Mouse (Mus musculus): ENCODE measurements at regions not wholly inside any gene's neighbourhood (a gene's known extent, or its start where the extent isn't known, plus 50 kb on each side); places are given as distances from the start of the nearest gene placed in this dataset.

DNA sequence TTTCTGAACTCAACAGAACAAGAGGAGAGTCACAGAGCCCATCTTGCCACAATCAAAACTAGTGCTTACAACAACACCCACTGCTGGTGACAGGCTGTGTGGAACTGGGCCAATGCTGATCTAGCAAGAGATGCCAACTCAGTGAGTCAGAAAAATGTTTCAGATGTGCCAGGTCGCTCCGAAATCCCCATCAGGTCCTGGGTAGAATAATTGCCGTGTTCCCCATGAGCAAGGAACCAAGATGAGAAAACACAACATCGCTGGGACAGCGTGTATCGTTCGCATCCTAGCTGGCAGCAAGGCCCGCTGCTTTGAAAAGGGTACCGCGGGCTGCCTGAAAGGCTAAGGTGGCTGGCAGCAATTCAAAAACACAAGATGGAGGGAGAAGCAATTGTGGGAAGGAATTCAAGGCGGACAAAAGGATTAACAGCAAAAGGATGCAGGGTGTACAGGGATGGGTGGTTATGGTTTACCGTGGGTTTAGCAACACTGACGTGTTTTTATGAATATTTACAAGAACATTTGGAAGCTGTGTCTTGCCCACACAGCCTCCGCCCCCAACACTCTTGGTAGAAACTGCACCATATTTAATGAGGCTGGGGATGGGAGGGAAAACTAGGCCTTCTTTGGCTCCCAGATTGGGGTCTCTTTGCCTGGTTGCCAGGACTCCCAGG is 229.7 kb upstream of the G2e3 start:
- TF ChIP-seq POLR2A (IDR thresholded peaks at IDR 0.05; ENCODE audit: borderline replicate concordance, extremely low read depth, insufficient read depth, insufficient read length, poor library complexity, severe bottlenecking), result no peak
- no peak for TF ChIP-seq CTCF (IDR thresholded peaks at IDR 0.05; ENCODE audit: borderline replicate concordance, extremely low read depth, insufficient read depth, insufficient read length)

Measured in brain, embryonic 14.5 days (tissue).